Mouse (Mus musculus): ENCODE results near the gene Gm20869. TPM values are rescaled to one million over a fixed set of nuclear protein-coding genes. Genes with fewer than 3 reads are reported as not detected.
"Not testable (repeated sequence)": the region's sequence is repeated elsewhere in the genome, so short reads cannot be mapped to it uniquely, and the experiment has no call there.

Gm20869 gene
- not detected in 2 replicates for polyA plus RNA-seq (2012; rRNA removed)

DNA sequence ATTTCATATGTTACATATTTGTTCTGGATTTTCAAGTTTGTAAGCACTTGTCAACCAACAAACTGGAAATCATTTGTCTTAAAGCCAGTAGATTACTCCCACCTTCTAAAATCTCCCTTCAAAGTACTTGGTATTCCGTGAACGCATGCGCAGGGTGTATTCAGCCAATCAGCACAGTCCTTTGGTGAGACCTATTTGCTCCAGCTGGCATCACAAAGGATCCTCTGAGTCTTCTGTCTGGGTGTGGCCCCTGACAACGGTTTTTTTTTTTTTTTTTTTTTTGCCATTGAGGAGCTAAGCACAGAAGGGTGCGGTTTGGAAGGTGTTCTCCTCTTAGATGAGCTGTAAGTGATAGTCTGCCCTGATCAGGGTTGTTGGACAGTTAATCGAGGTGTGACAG lies at the start of gene Gm20869:
Gene Gm20869, plus strand, starts transcription at position 301 of the 400 bp plus-strand sequence.
- not testable (repeated sequence) for H3K27me3 ChIP-seq (replicated peaks; ENCODE audit: control insufficient read depth, insufficient read depth, low read length); H3K4me1 ChIP-seq (ENCODE audit: control insufficient read depth, insufficient read depth, low read length); H3K27ac ChIP-seq (ENCODE audit: insufficient read depth, low read depth, low read length); H3K4me3 ChIP-seq (ENCODE audit: insufficient read depth, low read depth, low read length); DNase-seq; H3K36me3 ChIP-seq (ENCODE audit: control insufficient read depth, insufficient read depth, low read length)
- WGBS, result no CpG with 5 or more reads among the region's 6 CpGs

Other genes starting within 250 kb of the Gm20869 start
- not detected in 2 replicates for gene Gm20870, start 222.6 kb downstream of the Gm20869 start, polyA plus RNA-seq (2012; rRNA removed)